Mouse (Mus musculus): Measurements from ENCODE around the gene Zfp189. TPM values are rescaled to one million over a fixed set of nuclear protein-coding genes. Genes with fewer than 3 reads are reported as not detected.

Gene Zfp189
- total RNA-seq, 2 experiments from 2014 or later: 8.2 to 9.2 TPM

- DNase-seq (ENCODE audit: extremely low spot score in 1 of 2, low spot score in 2 of 2): no peak
- intact Hi-C loops (cut with DNase I): no loop called here
Measured at GRCm38 (mm10) chr4:49535036-49535435, 14.1 kb downstream of the Zfp189 start.

DNA sequence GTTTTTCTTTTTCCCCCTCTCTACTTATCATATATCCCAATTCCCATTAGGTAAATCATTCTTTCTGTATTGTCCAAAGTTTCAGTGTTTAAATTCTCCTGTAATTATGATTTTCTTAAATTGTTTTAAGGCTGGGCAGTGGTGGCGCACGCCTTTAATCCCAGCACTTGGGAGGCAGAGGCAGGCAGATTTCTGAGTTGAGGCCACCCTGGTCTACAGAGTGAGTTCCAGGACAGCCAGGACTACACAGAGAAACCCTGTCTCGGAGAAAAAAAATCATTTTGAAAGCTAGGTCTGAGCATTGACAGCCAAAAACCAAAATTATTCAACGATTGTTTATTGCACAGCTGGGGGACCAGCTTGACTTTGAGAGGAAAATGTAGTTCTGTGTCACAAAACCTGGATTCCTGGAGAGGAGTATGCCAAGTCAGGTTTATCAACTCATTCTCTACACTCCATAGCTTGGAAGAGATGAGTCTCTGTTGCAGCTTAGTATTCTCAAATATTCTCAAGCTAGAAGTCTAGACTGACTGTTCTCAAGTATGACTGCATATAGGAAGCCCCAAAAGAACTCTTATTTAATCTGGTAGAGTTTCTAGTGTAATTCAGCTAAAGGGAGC is 14.8 kb downstream of the Zfp189 start:
- intact Hi-C loops (cut with DNase I): no loop called here

GRCm38 (mm10) chr4:49536671-49537070 is 15.7 kb downstream of the Zfp189 start:
- intact Hi-C loops (cut with DNase I): no loop called here
- no peak for DNase-seq (ENCODE audit: extremely low spot score in 1 of 2, low spot score in 2 of 2)

More for the DNA sequence above, 14.8 kb downstream of the Zfp189 start:
- no peak for DNase-seq (ENCODE audit: extremely low spot score in 1 of 2, low spot score in 2 of 2)

GRCm38 (mm10) chr4:49539665-49540064 is 18.7 kb downstream of the Zfp189 start:
- intact Hi-C loops (cut with DNase I): no loop called here
- no peak for DNase-seq (ENCODE audit: extremely low spot score in 1 of 2, low spot score in 2 of 2)

DNA sequence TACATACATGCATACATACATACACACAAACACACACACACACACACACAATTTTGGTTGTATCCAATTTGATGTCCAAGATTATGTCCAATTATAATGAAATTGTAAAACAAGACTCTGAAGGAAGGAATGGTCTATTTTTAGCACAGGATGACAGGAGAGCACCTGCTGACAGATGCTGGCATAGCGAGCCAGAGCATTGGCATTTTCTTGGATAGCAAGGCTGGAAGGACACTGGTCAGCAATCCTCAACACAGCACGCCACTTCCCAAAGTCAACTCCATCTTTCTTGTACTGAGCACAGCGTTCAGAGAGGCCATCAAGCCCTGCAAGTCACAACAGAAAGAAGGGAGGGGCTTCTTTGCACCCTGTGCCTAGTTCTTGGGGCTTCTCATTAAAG is 20.0 kb downstream of the Zfp189 start:
- intact Hi-C loops (cut with DNase I): no loop called here
- DNase-seq (ENCODE audit: extremely low spot score in 1 of 2, low spot score in 2 of 2): no peak

GRCm38 (mm10) chr4:49546026-49546425 is 25.1 kb downstream of the Zfp189 start:
- DNase-seq (ENCODE audit: extremely low spot score in 1 of 2, low spot score in 2 of 2): no peak
- intact Hi-C loops (cut with DNase I): no loop called here

- intact Hi-C loops (cut with DNase I): no loop called here
- no peak for DNase-seq (ENCODE audit: extremely low spot score in 1 of 2, low spot score in 2 of 2)
Measured at GRCm38 (mm10) chr4:49546873-49547543, 26.0 kb downstream of the Zfp189 start.

DNA sequence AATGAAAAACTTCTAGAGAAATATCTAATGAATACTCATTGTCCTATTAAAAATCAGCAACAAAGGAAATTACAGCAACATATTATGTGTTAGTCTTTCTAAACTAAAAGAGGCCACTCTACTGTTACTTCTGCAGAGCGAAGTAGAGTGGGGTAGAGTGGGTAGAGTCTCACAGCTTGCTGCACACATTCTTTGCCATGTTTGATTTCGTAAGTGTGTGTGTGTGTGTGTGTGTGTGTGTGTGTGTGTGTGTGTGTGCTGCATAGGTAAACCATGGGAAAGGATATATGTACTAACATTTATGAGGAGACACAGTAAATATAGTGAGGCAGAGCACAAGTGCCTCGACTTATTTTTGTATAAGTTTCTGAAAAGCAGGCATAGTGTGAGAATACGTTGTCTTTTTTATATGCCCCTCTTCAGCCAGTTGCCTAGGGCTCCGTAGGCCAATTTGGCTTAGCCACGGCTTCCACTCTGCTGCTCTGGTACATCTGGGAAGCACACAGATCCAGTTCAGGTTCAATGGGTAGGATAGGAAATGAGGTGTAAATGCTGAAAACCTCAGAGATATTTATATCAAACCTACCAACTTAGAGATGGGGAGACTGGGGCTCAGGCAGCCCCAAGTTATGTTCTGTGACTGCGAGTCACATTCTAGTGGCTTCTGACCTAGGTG is 26.7 kb downstream of the Zfp189 start:
- no peak for DNase-seq (ENCODE audit: extremely low spot score in 1 of 2, low spot score in 2 of 2)
- intact Hi-C loops (cut with DNase I): no loop called here

- DNase-seq (ENCODE audit: extremely low spot score in 1 of 2, low spot score in 2 of 2): no peak
- intact Hi-C loops (cut with DNase I): no loop called here
Measured at GRCm38 (mm10) chr4:49549383-49549782, 28.4 kb downstream of the Zfp189 start, which contains the start of gene Aldob. Gene Aldob (minus strand): TSS chr4:49549546.

GRCm38 (mm10) chr4:49553380-49553779 is 32.4 kb downstream of the Zfp189 start:
- DNase-seq (ENCODE audit: extremely low spot score in 1 of 2, low spot score in 2 of 2): no peak
- intact Hi-C loops (cut with DNase I): no loop called here

DNA sequence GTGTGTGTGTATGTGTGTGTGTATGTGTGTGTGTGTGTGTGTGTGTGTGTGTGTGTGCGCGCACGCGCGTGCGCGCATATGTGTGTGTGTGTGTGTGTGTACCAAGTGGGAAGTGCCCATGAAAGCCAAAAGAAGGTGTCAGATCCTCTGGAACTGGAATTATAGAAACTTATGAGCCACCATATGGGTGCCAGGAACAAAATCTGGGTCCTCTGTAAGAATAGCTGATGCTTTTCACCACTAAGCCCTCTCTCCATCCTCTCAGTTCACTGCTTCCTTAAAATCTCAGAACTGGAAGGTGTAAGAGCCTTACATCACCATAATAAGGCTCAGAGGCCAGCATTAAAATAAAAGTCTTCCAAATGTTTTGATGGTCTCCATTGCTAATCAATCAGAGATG is 36.4 kb downstream of the Zfp189 start:
- DNase-seq (ENCODE audit: extremely low spot score in 1 of 2, low spot score in 2 of 2): no peak
- intact Hi-C loops (cut with DNase I): no loop called here

- DNase-seq (ENCODE audit: extremely low spot score in 1 of 2, low spot score in 2 of 2): no peak
- intact Hi-C loops (cut with DNase I): no loop called here
Measured at GRCm38 (mm10) chr4:49558181-49558580, 37.2 kb downstream of the Zfp189 start.

GRCm38 (mm10) chr4:49559915-49560772 is 39.2 kb downstream of the Zfp189 start:
- intact Hi-C loops (cut with DNase I): no loop called here
- DNase-seq (ENCODE audit: extremely low spot score in 1 of 2, low spot score in 2 of 2): peak in 1 of 2 experiments; percentile 52

- intact Hi-C loops (cut with DNase I): loop anchor here (1.0 kb wide), 1 partner anchor 60 kb away; no protein-coding TSS in a partner anchor
- DNase-seq (ENCODE audit: extremely low spot score in 1 of 2, low spot score in 2 of 2): peak; percentile 45 to 60
Measured at GRCm38 (mm10) chr4:49567613-49568012, 46.6 kb downstream of the Zfp189 start.

DNA sequence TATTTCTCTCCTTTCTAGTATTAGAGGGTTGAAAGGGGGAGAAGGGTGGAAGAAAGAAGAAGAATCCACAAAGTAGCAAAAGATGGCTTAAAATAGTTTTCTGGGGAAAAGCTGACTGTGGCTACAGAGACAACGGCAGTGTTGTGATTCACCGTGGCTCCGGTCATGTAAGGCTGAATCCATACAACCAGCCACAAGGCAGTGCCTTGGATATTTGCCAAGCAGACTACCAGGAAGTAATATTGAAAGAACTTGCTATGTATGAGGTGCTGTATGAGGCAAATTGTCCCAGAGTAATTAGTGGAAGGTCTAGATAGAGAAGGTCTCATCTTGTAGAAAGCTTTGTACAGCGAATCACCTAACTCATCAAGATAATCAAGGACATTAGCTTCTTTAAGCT is 51.2 kb downstream of the Zfp189 start:
- intact Hi-C loops (cut with DNase I): no loop called here
- DNase-seq (ENCODE audit: extremely low spot score in 1 of 2, low spot score in 2 of 2): no peak

Data from left cerebral cortex, postnatal 10 days (tissue).